In the genomic region with DNA sequence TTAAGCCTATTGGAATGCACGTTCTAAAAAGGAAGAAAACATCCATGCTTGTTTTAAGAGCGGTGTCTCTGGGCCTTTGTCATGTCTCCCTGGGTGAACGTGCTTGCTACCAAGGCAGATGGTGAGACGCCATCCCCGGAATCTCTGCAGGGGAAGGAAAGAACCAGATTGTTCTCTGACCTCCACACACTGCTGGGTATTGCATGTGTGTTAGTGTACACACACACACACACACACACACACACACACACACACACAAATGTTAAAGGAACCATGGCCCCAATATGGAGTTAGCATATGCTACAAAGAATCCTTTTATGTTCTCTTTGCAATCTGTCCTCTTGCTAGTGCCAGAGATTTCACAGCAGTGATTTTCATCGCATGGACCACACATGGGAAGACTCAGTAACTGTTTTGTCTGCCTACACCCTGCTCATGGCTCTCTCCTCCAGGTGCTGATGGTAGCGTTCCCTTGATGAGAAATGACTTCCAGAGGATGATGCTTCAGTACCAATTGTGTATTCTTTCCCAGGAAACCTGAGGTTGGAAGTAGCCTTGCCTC, we compare ENCODE assay signal across 33 mouse cellular contexts. TPM values are rescaled to one million over a fixed set of nuclear protein-coding genes. Genes with fewer than 3 reads are reported as not detected.
DNase-seq lines count a peak whose midpoint lies in the region; ATAC-seq and TF ChIP-seq lines count a peak whose summit lies in the region.
"Had no signal": no experiment of that assay in that cellular context is flagged by ENCODE, and none has a peak within 500 bp of the region (broad histone marks: within the 10 kb centered on the region; RNA-seq: fewer than 3 reads in every experiment).

No protein-coding gene starts in this region.

- H3K4me3 ChIP-seq in forebrain, embryonic 15.5 days: no peak overlapping the region
- H3K4me3 ChIP-seq in forebrain, embryonic 12.5 days (replicated peaks): no peak overlapping the region
- no peak overlapping the region for H3K4me3 ChIP-seq in forebrain, embryonic 16.5 days (replicated peaks; ENCODE audit: low read length)
- no peak overlapping the region for H3K4me3 ChIP-seq in lung, postnatal 0 days (ENCODE audit: low read depth, low read length)
- H3K4me3 ChIP-seq in heart, embryonic 11.5 days (ENCODE audit: low read depth, low read length): no peak overlapping the region
- H3K4me3 ChIP-seq: embryonic facial prominence, embryonic 10.5 days; embryonic facial prominence, embryonic 15.5 days; heart, embryonic 15.5 days; limb, embryonic 12.5 days; liver, embryonic 12.5 days; midbrain, embryonic 13.5 days had no signal

- no peak for TF ChIP-seq CTCF in lung, postnatal 0 days (IDR thresholded peaks at IDR 0.05)

- no peaks in the 10 kb centered on the region for H3K27me3 ChIP-seq in forebrain, embryonic 15.5 days
- no peaks in the 10 kb centered on the region for H3K27me3 ChIP-seq in forebrain, embryonic 12.5 days
- H3K27me3 ChIP-seq in forebrain, embryonic 16.5 days (replicated peaks; ENCODE audit: control insufficient read depth, insufficient read depth, low read length): no peaks in the 10 kb centered on the region
- H3K27me3 ChIP-seq in lung, postnatal 0 days (replicated peaks; ENCODE audit: insufficient read depth, low read length): no peaks in the 10 kb centered on the region
- no peaks in the 10 kb centered on the region for H3K27me3 ChIP-seq in heart, embryonic 11.5 days (ENCODE audit: control insufficient read depth, insufficient read depth, low read length)
- H3K27me3 ChIP-seq: embryonic facial prominence, embryonic 15.5 days; heart, embryonic 15.5 days; limb, embryonic 12.5 days; midbrain, embryonic 13.5 days had no signal

- no peaks in the 10 kb centered on the region for H3K36me3 ChIP-seq in forebrain, embryonic 15.5 days
- no peaks in the 10 kb centered on the region for H3K36me3 ChIP-seq in forebrain, embryonic 12.5 days (replicated peaks)
- no peaks in the 10 kb centered on the region for H3K36me3 ChIP-seq in forebrain, embryonic 16.5 days (ENCODE audit: control insufficient read depth, insufficient read depth)
- no peaks in the 10 kb centered on the region for H3K36me3 ChIP-seq in lung, postnatal 0 days (ENCODE audit: insufficient read depth, low read length)
- H3K36me3 ChIP-seq in heart, embryonic 11.5 days (ENCODE audit: control insufficient read depth, insufficient read depth, low read length): no peaks in the 10 kb centered on the region
- H3K36me3 ChIP-seq: heart, embryonic 15.5 days; liver, embryonic 12.5 days; midbrain, embryonic 13.5 days had no signal

- H3K4me2 ChIP-seq in forebrain, embryonic 15.5 days (replicated peaks): no peak overlapping the region
- no peak overlapping the region for H3K4me2 ChIP-seq in forebrain, embryonic 12.5 days
- H3K4me2 ChIP-seq in forebrain, embryonic 16.5 days (ENCODE audit: low read length): no peak overlapping the region
- H3K4me2 ChIP-seq in lung, postnatal 0 days (replicated peaks; ENCODE audit: low read depth, low read length): no peak overlapping the region
- no peak overlapping the region for H3K4me2 ChIP-seq in heart, embryonic 11.5 days
- H3K4me2 ChIP-seq: embryonic facial prominence, embryonic 15.5 days; heart, embryonic 15.5 days; limb, embryonic 12.5 days; liver, embryonic 12.5 days; midbrain, embryonic 13.5 days had no signal

- 56% methylated on average over 7 of the region's 7 CpGs for WGBS in forebrain, embryonic 15.5 days
- 82% methylated on average over 7 of the region's 7 CpGs for WGBS in forebrain, embryonic 12.5 days
- 54% methylated on average over 7 of the region's 7 CpGs for WGBS in forebrain, embryonic 16.5 days
- 85% methylated on average over 7 of the region's 7 CpGs for whole genome bisulfite sequencing in lung, postnatal 0 days
- WGBS in heart, embryonic 11.5 days (ENCODE audit: insufficient replicate concordance): 81% methylated on average over 7 of the region's 7 CpGs

- peaks cover 6% of the 10 kb centered on the region; the same call in 1 of the 2 replicates for H3K4me1 ChIP-seq in forebrain, embryonic 15.5 days
- H3K4me1 ChIP-seq in forebrain, embryonic 12.5 days: no peaks in the 10 kb centered on the region
- H3K4me1 ChIP-seq in forebrain, embryonic 16.5 days (replicated peaks; ENCODE audit: control insufficient read depth, insufficient read depth, low read length): peaks cover 3% of the 10 kb centered on the region; the same call in 1 of the 2 replicates
- no peaks in the 10 kb centered on the region for H3K4me1 ChIP-seq in lung, postnatal 0 days (ENCODE audit: insufficient read depth, low read depth, low read length)
- no peaks in the 10 kb centered on the region for H3K4me1 ChIP-seq in heart, embryonic 11.5 days (ENCODE audit: control insufficient read depth, insufficient read depth, low read length)
- H3K4me1 ChIP-seq: midbrain, embryonic 13.5 days had no signal

- DNase-seq in layer of hippocampus, adult 9-10 months (ENCODE audit: low spot score): peak; percentile 35
- no peak for DNase-seq in layer of hippocampus, postnatal 36 days
- DNase-seq in lung, postnatal 0 days (ENCODE audit: low spot score): no peak
- DNase-seq: adrenal gland, adult 2 months; adrenal gland, postnatal 36 days; B cell, adult 2 months; cerebellum, adult 9-11 months; kidney, adult 8-10 months; kidney, postnatal 4 days; liver, postnatal 0 days; lung, postnatal 10 days; thymus, postnatal 4 days had no signal

- TF ChIP-seq EP300 in lung, postnatal 0 days (IDR thresholded peaks at IDR 0.05): no peak

- peak; percentile 55; the same call in 1 of the 2 replicates for ATAC-seq in forebrain, embryonic 15.5 days (replicated peaks)
- no peak for ATAC-seq in forebrain, embryonic 12.5 days (ENCODE audit: low FRiP score)
- ATAC-seq in forebrain, embryonic 16.5 days: peak; percentile 70
- no peak for ATAC-seq in lung, postnatal 0 days
- ATAC-seq in heart, embryonic 11.5 days (replicated peaks; ENCODE audit: insufficient number of reproducible peaks, low FRiP score, low TSS enrichment): no peak
- ATAC-seq: activated CD4-positive, CD25-positive, alpha-beta regulatory T cell, adult 4 months; intestine, embryonic 16.5 days; liver, embryonic 12.5 days; liver, postnatal 0 days; midbrain, embryonic 13.5 days had no signal

- H3K9me3 ChIP-seq in forebrain, embryonic 15.5 days: no peaks in the 10 kb centered on the region
- no peaks in the 10 kb centered on the region for H3K9me3 ChIP-seq in forebrain, embryonic 12.5 days
- no peaks in the 10 kb centered on the region for H3K9me3 ChIP-seq in forebrain, embryonic 16.5 days (ENCODE audit: control insufficient read depth, low read length)
- H3K9me3 ChIP-seq in lung, postnatal 0 days (ENCODE audit: low read length): no peaks in the 10 kb centered on the region
- no peaks in the 10 kb centered on the region for H3K9me3 ChIP-seq in heart, embryonic 11.5 days (replicated peaks; ENCODE audit: control insufficient read depth, low read length)
- H3K9me3 ChIP-seq: embryonic facial prominence, embryonic 10.5 days; embryonic facial prominence, embryonic 15.5 days; heart, embryonic 15.5 days; limb, embryonic 12.5 days; liver, embryonic 12.5 days; midbrain, embryonic 13.5 days had no signal

- H3K27ac ChIP-seq in forebrain, embryonic 15.5 days (replicated peaks): peak overlapping the region; percentile 8; the same call in 1 of the 2 replicates
- H3K27ac ChIP-seq in forebrain, embryonic 12.5 days: no peak overlapping the region
- H3K27ac ChIP-seq in forebrain, embryonic 16.5 days (ENCODE audit: low read length): no peak overlapping the region
- H3K27ac ChIP-seq in lung, postnatal 0 days (ENCODE audit: low read length): no peak overlapping the region
- H3K27ac ChIP-seq in heart, embryonic 11.5 days (ENCODE audit: low read depth, low read length): no peak overlapping the region
- H3K27ac ChIP-seq: embryonic facial prominence, embryonic 10.5 days; heart, embryonic 15.5 days; kidney, postnatal 0 days; limb, embryonic 12.5 days; liver, embryonic 12.5 days; macrophage; midbrain, embryonic 13.5 days had no signal

- no peak overlapping the region for H3K9ac ChIP-seq in forebrain, embryonic 15.5 days (replicated peaks)
- no peak overlapping the region for H3K9ac ChIP-seq in forebrain, embryonic 12.5 days
- H3K9ac ChIP-seq in forebrain, embryonic 16.5 days (replicated peaks; ENCODE audit: low read depth, low read length): no peak overlapping the region
- H3K9ac ChIP-seq in lung, postnatal 0 days (replicated peaks; ENCODE audit: low read depth): no peak overlapping the region
- H3K9ac ChIP-seq in heart, embryonic 11.5 days (ENCODE audit: low read depth, low read length): no peak overlapping the region
- H3K9ac ChIP-seq: embryonic facial prominence, embryonic 15.5 days; heart, embryonic 15.5 days; limb, embryonic 12.5 days; liver, embryonic 12.5 days; liver, postnatal 0 days; midbrain, embryonic 13.5 days had no signal

RNA-seq across cellular contexts. Expression of gene D6Ertd527e, which starts 53.6 kb away (rescaled TPM):
- not detected in 2 replicates for polyA plus RNA-seq in forebrain, embryonic 15.5 days (2015; fragmentation: Nextera tagmentation; extraction: Ambion mirVana)
- polyA plus RNA-seq in forebrain, embryonic 12.5 days (2016; fragmentation: Nextera tagmentation; extraction: Ambion mirVana): 0.19 TPM in 1 of 2 replicates, not detected in the other
- not detected for total RNA-seq in layer of hippocampus, postnatal 36 days (2021)
- 0.33 TPM in 1 of 2 replicates, not detected in the other for polyA plus RNA-seq in forebrain, embryonic 16.5 days (2015; fragmentation: Nextera tagmentation; extraction: Ambion mirVana)
- polyA plus RNA-seq in lung, postnatal 0 days (2015; fragmentation: Nextera tagmentation; extraction: Ambion mirVana): 0.30 and 0.33 TPM in 2 replicates
- 0.13 and 0.17 TPM in 2 replicates for polyA plus RNA-seq in heart, embryonic 11.5 days (2014; fragmentation: Nextera tagmentation; extraction: Ambion mirVana)
- total RNA-seq: adrenal gland, adult 2 months; adrenal gland, postnatal 36 days; gastrocnemius, adult 8-10 months; heart, postnatal 25 days; left cerebral cortex, adult 18-20 months; left cerebral cortex, postnatal 25 days; megakaryocyte-erythroid progenitor cell, adult 5-6 weeks had no signal
- polyA plus RNA-seq: hindbrain, embryonic 11.5 days; liver, postnatal 0 days; neural tube, embryonic 14.5 days had no signal

Comparison
In these comparisons a context has a peak if more than half of its experiments do, and no peak if none do; other contexts are left out.
1. ATAC-seq: peak in forebrain, embryonic 15.5 days (single experiment) and forebrain, embryonic 16.5 days (single experiment); none in forebrain, embryonic 12.5 days (single experiment), lung, postnatal 0 days (single experiment) and heart, embryonic 11.5 days (single experiment).